Mouse (Mus musculus): ENCODE data around the gene Ptk6.

DNA sequence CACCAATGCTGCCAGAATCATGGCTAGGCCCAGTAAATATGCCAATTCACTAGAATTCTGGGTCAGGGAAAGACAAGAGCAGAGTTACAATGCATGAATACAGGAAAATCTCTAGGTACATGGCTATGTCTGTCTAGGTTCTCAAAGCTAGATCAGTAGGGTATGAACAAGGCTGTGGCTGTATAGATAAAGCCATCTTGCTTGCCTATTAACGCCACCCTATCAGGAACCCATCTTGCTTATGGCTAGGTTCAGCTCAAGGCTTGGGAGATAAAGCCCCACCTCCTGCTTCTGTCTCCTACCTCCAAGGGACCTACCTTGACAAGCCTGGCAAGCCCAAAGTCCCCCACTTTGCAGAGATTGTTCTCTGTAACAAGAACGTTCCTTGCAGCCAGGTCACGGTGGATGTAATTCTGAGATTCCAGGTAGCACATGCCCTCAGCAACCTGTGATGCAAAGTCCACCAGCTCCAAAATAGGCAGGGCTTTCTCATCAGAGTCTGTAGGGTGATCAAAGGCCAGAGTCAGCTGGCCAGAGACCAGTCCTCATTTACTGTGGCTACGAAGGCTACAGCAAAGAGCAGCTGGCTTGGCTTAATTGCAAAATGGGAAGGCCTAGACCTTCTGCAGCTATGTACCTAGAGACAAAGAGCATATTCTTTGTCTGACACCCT is 5.8 kb downstream of the Ptk6 start:
- TF ChIP-seq KAT2A (IDR thresholded peaks at IDR 0.05; ENCODE audit: insufficient replicate concordance, low read length) = no peak
- no peak for TF ChIP-seq POLR2A (IDR thresholded peaks at IDR 0.05; ENCODE audit: low read depth, low read length)
- TF ChIP-seq CTCF (conservative IDR thresholded peaks at IDR 0.05 in 1 of 2, IDR thresholded peaks at IDR 0.05 in 1 of 2; ENCODE audit: low read depth in 2 of 2, low read length in 2 of 2) = no peak
- no peak for TF ChIP-seq EP300 (IDR thresholded peaks at IDR 0.05; ENCODE audit: low read length)
- TF ChIP-seq UBTF (IDR thresholded peaks at IDR 0.05; ENCODE audit: low read depth, low read length) = no peak
- no peak for TF ChIP-seq SIN3A (IDR thresholded peaks at IDR 0.05; ENCODE audit: low read length)
- no peak for TF ChIP-seq MAFK (IDR thresholded peaks at IDR 0.05; ENCODE audit: insufficient replicate concordance, low read length)
- no peak for TF ChIP-seq CHD1 (IDR thresholded peaks at IDR 0.05; ENCODE audit: low read depth, low read length)
- TF ChIP-seq NELFE (IDR thresholded peaks at IDR 0.05; ENCODE audit: low read depth, low read length) = no peak
- TF ChIP-seq E2F4 (IDR thresholded peaks at IDR 0.05; ENCODE audit: insufficient replicate concordance, low read depth, low read length) = no peak

Data from CH12.LX (cell line).